Mouse (Mus musculus) brain, embryonic 14.5 days (tissue): ENCODE measurements at regions not wholly inside any gene's neighbourhood (a gene's known extent, or its start where the extent isn't known, plus 50 kb on each side); places are given as distances from the start of the nearest gene placed in this dataset.
"Not testable (repeated sequence)": the region's sequence is repeated elsewhere in the genome, so short reads cannot be mapped to it uniquely, and the experiment has no call there.

Source experiments
- CTCF ChIP-seq: fragments of 200-500 bp; IDR thresholded peaks from 2 replicates; pipeline ENCODE4 v1.5.1; 2012; ENCODE audit warnings: inconsistent platforms, mild to moderate bottlenecking, moderate library complexity, borderline replicate concordance; ENCODE audit not compliant: insufficient read depth, insufficient read length; ENCODE audit errors: extremely low read depth
- POLR2A ChIP-seq: fragments of 200-500 bp; IDR thresholded peaks from 2 replicates; pipeline ENCODE4 v1.6.1; 2012; ENCODE audit warnings: mild to moderate bottlenecking, inconsistent platforms, borderline replicate concordance; ENCODE audit not compliant: poor library complexity, insufficient read depth, insufficient read length, severe bottlenecking; ENCODE audit errors: extremely low read depth

GRCm38 (mm10) chr3:81838121-81838520, 94.3 kb upstream of the Ctso start:
- not testable (repeated sequence) for TF ChIP-seq CTCF, POLR2A
